ENCODE assay signal across 28 mouse cellular contexts in the genomic region with DNA sequence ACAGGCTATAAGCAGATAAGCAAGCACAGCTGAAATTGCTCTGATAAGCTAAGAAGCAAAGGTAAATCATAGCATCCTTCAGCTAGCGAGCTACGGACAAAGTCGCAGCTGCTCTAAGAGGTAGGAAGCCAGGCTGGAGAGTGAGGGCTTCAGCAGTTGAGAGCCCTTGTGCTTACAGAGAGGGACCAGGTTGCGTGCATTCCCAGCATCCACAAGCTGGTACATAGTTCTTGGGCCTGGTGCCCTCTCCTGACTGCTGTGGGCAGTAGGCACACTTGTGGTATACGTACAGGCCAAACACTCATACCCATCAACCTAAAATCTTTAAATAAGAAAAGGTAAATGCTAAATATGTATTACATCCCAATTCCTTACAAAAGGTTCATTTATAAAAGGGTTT. TPM values are rescaled to one million over a fixed set of nuclear protein-coding genes. Genes with fewer than 3 reads are reported as not detected.
A peak's percentile ranks its signal among the peaks of the same experiment; 100 is the strongest.
DNase-seq lines count a peak whose midpoint lies in the region; ATAC-seq and TF ChIP-seq lines count a peak whose summit lies in the region.
"Had no signal": no experiment of that assay in that cellular context is flagged by ENCODE, and none has a peak within 500 bp of the region (broad histone marks: within the 10 kb centered on the region; RNA-seq: fewer than 3 reads in every experiment).

No protein-coding gene starts in this region.

- no peak overlapping the region for H3K4me2 ChIP-seq in lung, postnatal 0 days (replicated peaks; ENCODE audit: low read depth, low read length)
- no peak overlapping the region for H3K4me2 ChIP-seq in liver, embryonic 12.5 days
- H3K4me2 ChIP-seq: embryonic facial prominence, embryonic 13.5 days; embryonic facial prominence, embryonic 15.5 days; forebrain, embryonic 12.5 days had no signal

- H3K27ac ChIP-seq in lung, postnatal 0 days (ENCODE audit: low read length), result no peak overlapping the region
- no peak overlapping the region for H3K27ac ChIP-seq in liver, embryonic 12.5 days
- H3K27ac ChIP-seq: embryonic facial prominence, embryonic 13.5 days; embryonic facial prominence, embryonic 15.5 days; forebrain, embryonic 10.5 days; forebrain, embryonic 12.5 days had no signal

- 64% methylated on average over 5 of the region's 5 CpGs for WGBS in lung, postnatal 0 days
- WGBS in liver, embryonic 12.5 days (ENCODE audit: insufficient replicate concordance), result 80% methylated on average over 5 of the region's 5 CpGs

- 0 out of 2 replicates have a peak, but pooled peaks have one; percentile 9 for TF ChIP-seq CTCF in lung, postnatal 0 days (IDR thresholded peaks at IDR 0.05)

- DNase-seq in lung, postnatal 0 days (ENCODE audit: low spot score), result no peak
- DNase-seq in lung, adult 18-20 months, result no peak
- DNase-seq in frontal cortex, postnatal 10 days (ENCODE audit: low spot score in 2 of 2), result no peak
- DNase-seq: adrenal gland, adult 2 months; adrenal gland, postnatal 10 days; adrenal gland, postnatal 25 days; cerebellum, adult 11 months; cerebellum, adult 18-20 months; cerebellum, adult 8-10 months; cerebellum, adult 9-11 months; cerebellum, postnatal 14 days; cerebellum, postnatal 36 days; embryo, embryonic 11 days had no signal

- H3K36me3 ChIP-seq in lung, postnatal 0 days (ENCODE audit: insufficient read depth, low read length), result peaks cover 26% of the 10 kb centered on the region; the same call in 1 of the 2 replicates
- peaks cover 85% of the 10 kb centered on the region for H3K36me3 ChIP-seq in liver, embryonic 12.5 days

- H3K27me3 ChIP-seq in lung, postnatal 0 days (replicated peaks; ENCODE audit: insufficient read depth, low read length), result no peaks in the 10 kb centered on the region
- no peaks in the 10 kb centered on the region for H3K27me3 ChIP-seq in liver, embryonic 12.5 days (replicated peaks)
- H3K27me3 ChIP-seq: embryonic facial prominence, embryonic 13.5 days; embryonic facial prominence, embryonic 15.5 days; forebrain, embryonic 12.5 days had no signal

- no peak for ATAC-seq in lung, postnatal 0 days
- 0 out of 2 replicates have a peak, but pooled peaks have one; percentile 17 for ATAC-seq in megakaryocyte progenitor cell, adult 5-6 weeks (replicated peaks; ENCODE audit: poor library complexity)
- ATAC-seq in megakaryocyte-erythroid progenitor cell, adult 5-6 weeks (replicated peaks; ENCODE audit: low FRiP score, low TSS enrichment, poor library complexity, severe bottlenecking), result peak; percentile 62
- ATAC-seq in liver, embryonic 12.5 days, result no peak
- ATAC-seq: forebrain, embryonic 14.5 days had no signal

- no peaks in the 10 kb centered on the region for H3K4me1 ChIP-seq in lung, postnatal 0 days (ENCODE audit: insufficient read depth, low read depth, low read length)
- peaks cover 18% of the 10 kb centered on the region; the same call in 1 of the 2 replicates for H3K4me1 ChIP-seq in liver, embryonic 12.5 days
- H3K4me1 ChIP-seq: embryonic facial prominence, embryonic 15.5 days had no signal

- no peak for TF ChIP-seq EP300 in lung, postnatal 0 days (IDR thresholded peaks at IDR 0.05)

- no peak overlapping the region for H3K4me3 ChIP-seq in lung, postnatal 0 days (ENCODE audit: low read depth, low read length)
- no peak overlapping the region for H3K4me3 ChIP-seq in liver, embryonic 12.5 days
- H3K4me3 ChIP-seq: embryonic facial prominence, embryonic 13.5 days; embryonic facial prominence, embryonic 15.5 days; erythroblast, embryonic 14.5 days; forebrain, embryonic 10.5 days; forebrain, embryonic 12.5 days had no signal

- H3K9ac ChIP-seq in lung, postnatal 0 days (replicated peaks; ENCODE audit: low read depth), result no peak overlapping the region
- H3K9ac ChIP-seq in liver, embryonic 12.5 days, result no peak overlapping the region
- H3K9ac ChIP-seq: embryonic facial prominence, embryonic 13.5 days; embryonic facial prominence, embryonic 15.5 days; forebrain, embryonic 12.5 days had no signal

- H3K9me3 ChIP-seq in lung, postnatal 0 days (ENCODE audit: low read length), result no peaks in the 10 kb centered on the region
- 0 out of 2 replicates have a peak, but pooled peaks cover 3% of the 10 kb centered on the region for H3K9me3 ChIP-seq in liver, embryonic 12.5 days (replicated peaks)
- H3K9me3 ChIP-seq: embryonic facial prominence, embryonic 13.5 days; embryonic facial prominence, embryonic 15.5 days; forebrain, embryonic 10.5 days; forebrain, embryonic 12.5 days had no signal

RNA-seq across cellular contexts. Expression of a gene that starts 5.2 kb away (rescaled TPM):
- not detected in 2 replicates for polyA plus RNA-seq in lung, postnatal 0 days (2015; fragmentation: Nextera tagmentation; extraction: Ambion mirVana)
- 1.0 TPM in 1 of 2 replicates, not detected in the other for total RNA-seq in megakaryocyte progenitor cell, adult 5-6 weeks (2015)
- total RNA-seq in megakaryocyte progenitor cell, adult 5-6 weeks (2017), result not detected in 2 replicates
- total RNA-seq in megakaryocyte-erythroid progenitor cell, adult 5-6 weeks (2014; fragmentation: Nextera tagmentation), result not detected in 2 replicates
- not detected in 2 replicates for total RNA-seq in megakaryocyte-erythroid progenitor cell, adult 5-6 weeks (2017)
- not detected in 2 replicates for polyA plus RNA-seq in liver, embryonic 12.5 days (2016; fragmentation: Nextera tagmentation; extraction: Ambion mirVana)
- total RNA-seq: adrenal gland, adult 2 months; adrenal gland, postnatal 10 days; adrenal gland, postnatal 25 days; common myeloid progenitor, adult 5-6 weeks; ES-E14; MEL had no signal
- polyA plus RNA-seq: adrenal gland, adult 2 months; brain, embryonic 14.5 days; C2C12; embryonic facial prominence, embryonic 11.5 days; embryonic facial prominence, embryonic 13.5 days; embryonic facial prominence, embryonic 15.5 days; erythroblast, embryonic 14.5 days; forebrain, embryonic 10.5 days; forebrain, embryonic 12.5 days; forebrain, embryonic 14.5 days had no signal

RNA-seq across cellular contexts. Expression of a gene that starts 14.0 kb away (rescaled TPM):
- polyA plus RNA-seq in lung, postnatal 0 days (2015; fragmentation: Nextera tagmentation; extraction: Ambion mirVana), result 867 and 887 TPM in 2 replicates
- total RNA-seq in megakaryocyte progenitor cell, adult 5-6 weeks (2015), result 664 and 692 TPM in 2 replicates
- 1,536 and 1,800 TPM in 2 replicates for total RNA-seq in megakaryocyte progenitor cell, adult 5-6 weeks (2017)
- total RNA-seq in megakaryocyte-erythroid progenitor cell, adult 5-6 weeks (2014; fragmentation: Nextera tagmentation), result 286 and 288 TPM in 2 replicates
- total RNA-seq in megakaryocyte-erythroid progenitor cell, adult 5-6 weeks (2017), result 970 and 1,345 TPM in 2 replicates
- 401 and 435 TPM in 2 replicates for polyA plus RNA-seq in liver, embryonic 12.5 days (2016; fragmentation: Nextera tagmentation; extraction: Ambion mirVana)

Comparison
In these comparisons a context has a peak if more than half of its experiments do, and no peak if none do; other contexts are left out.
1. ATAC-seq: peak in megakaryocyte progenitor cell, adult 5-6 weeks (single experiment) and megakaryocyte-erythroid progenitor cell, adult 5-6 weeks (single experiment); none in lung, postnatal 0 days (single experiment) and liver, embryonic 12.5 days (single experiment).